Mouse (Mus musculus) adipocyte (in vitro differentiated cells): ENCODE results near the gene Gm17428.
"Not testable (repeated sequence)": the region's sequence is repeated elsewhere in the genome, so short reads cannot be mapped to it uniquely, and the experiment has no call there.

Experiments
- DNase-seq: peaks from one replicate; pipeline ENCODE4 v3.0.0-alpha.2; 2016; ENCODE audit warnings: low spot score

The Gm17428 gene

DNA sequence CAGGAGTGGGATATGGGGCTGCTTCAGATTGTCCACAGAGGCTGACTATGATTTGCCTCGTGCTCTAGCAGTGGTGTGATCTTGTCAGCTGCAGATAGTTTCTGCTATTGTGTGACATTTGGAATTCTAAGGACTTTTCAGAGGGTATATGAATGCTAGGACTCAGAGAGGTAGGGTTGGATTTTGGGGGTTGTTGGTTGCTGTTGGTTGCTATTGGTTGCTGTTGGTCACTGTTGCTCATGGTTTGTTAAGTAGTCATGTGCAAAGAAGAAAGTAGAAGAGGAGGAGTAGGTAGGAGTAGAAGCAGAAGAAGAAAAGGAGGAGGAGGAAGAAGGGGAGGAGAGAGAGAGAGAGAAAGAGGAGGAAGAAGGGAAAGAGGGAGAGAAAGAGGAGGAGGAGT, at the start of gene Gm17428:
Gene Gm17428 (plus strand): TSS at position 301 of the 400 bp plus-strand sequence.
- no peak for DNase-seq

DNA sequence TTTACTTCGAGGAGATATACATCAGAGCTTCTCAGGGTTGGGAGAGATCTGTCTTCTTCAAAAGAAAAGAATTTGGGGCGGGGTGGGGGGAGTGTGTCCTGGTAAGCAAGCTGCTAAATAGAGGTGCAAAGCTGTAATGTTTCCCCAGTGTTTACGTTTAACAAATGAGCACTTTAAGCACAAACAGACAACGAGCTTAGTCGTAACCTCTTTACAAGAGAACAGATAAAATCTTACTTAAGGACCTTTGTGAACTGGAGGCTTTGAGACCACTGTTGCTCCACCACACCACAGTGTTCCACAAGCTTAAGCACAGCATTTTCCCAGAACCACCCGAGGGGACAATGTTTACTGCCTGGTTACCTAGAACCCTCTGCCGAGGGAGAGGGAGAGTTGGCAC, 49.4 kb upstream of the Gm17428 start:
- DNase-seq, result no peak

DNA sequence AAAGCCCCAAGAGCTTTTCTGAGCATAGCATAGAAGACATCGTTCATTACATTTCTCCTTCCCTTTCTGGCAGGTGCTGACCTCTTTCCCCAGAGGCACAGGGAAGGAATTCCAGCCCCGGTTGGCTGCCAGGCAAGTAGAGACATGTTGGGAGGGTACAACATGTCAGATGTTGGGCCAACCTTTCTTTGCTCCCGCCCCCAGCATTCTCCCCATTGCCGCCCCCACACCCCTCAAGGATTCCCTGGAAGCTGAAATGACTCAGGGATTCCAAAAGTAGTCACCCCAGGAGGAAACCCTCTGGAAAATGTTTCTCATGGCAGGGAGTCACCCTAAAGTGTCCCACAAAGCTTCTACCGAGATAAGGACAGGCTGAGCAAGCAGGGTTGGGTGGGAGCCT, 46.9 kb upstream of the Gm17428 start:
- no peak for DNase-seq

DNA sequence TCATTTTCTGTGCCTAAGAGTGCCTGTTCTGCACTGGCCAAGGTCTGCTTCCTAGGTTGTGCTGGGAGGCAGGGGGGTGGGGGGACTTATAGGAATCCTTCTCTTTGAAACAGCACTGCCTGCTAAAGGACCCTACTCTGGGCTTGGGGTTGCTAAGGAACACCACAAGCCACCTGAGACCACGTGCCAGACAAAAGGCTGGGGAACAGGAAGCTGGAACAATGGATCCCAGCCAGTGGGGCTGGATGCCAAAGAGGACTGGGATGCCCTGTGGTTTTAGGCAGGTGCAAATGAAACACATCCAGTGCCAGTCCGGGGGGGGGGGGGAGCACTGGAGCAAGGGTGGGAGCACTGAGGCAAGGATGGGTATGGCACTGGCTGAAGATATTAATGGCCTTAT, 46.3 kb upstream of the Gm17428 start:
- no peak for DNase-seq

DNA sequence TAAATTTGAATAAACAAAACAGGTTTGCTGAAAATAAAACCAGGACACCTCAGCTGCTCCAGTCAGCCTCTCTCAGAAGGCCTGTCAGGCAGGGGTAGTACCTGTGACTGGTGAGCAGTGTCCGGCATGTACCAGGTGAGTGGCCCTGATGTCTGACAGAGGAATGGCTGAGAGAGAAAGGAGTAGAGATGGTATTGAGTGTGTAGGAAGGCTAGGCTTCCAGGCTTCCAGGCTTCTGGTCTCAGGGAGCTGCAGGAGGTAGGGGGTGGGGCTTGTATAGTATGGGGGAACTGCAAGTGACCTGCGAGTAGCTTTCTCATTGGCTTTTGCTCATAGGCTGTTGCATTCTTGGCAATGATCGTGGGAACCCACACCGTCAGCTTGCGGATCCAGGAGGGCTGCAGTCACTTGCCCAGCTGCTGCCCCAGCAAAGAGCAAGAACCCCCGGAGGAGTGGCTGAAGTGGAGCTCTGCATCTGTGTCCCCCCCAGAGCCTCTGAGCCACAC, 44.0 kb upstream of the Gm17428 start, which contains the start of gene Il25:
Gene Il25 (plus strand): TSS at position 51 of the 506 bp plus-strand sequence.
- no peak for DNase-seq

DNA sequence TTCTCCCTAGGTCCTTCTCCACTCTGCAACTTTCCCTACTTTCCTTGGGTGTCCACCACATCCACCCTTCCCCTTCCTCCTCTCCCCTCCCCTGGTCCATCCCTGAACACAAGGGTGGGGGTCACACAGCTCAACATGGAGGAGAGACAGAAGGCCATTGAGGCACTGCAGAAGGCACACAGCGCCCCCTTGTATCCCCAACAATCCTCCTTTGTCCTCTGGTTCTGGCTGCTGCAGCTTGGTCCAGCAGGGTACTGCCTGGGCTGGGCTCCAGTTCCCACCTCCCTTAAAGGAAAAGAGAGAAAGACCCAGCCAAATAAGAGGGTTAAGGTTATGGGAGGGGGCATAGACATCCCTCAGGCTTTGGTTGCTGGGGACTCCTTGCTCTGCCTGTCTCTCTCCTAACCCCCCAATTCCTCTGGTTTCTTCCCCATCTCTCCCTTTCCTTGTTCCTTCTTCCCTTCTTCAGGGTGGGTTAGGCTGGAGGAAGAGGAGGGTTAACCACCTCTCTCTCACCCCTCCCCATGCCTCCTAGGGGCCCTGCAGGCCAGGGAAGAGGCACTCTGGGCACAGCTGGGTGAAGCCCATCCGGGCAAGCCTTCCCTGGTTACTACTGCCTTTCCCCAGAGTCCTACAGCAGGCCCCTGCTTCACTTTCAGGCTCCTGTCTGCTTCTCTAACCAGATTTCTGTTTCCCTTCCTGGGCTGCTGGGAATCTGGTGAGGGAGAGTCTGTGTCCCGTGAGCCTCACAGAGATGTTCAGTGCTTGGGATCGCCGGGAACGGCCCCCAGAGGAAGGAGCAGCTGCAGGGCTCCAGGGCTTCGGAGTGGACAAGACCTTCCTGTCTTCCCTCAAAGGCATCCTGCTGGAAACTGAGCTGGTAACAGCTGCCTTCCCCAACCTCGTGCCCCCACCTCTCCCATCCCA, 40.6 kb upstream of the Gm17428 start, which contains the start of gene Cmtm5:
Gene Cmtm5 (plus strand): TSS at position 358 of the 927 bp plus-strand sequence.
- DNase-seq, result no peak

DNA sequence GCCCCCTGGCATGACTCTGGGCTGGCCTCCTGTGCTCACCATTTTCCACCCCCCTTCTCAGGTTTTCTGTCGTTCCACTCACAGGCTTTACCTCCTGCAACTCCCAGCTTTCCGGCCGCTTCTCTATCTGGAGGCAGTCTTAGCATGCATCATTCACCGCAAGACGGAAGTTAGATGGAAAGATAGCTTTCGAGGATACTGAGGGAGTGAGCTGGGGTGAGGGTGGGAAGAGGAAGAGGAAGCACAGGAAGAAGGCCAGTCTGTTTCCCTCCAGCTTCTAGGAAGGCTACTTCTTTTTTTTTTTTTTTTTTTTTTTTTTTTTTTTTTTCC, 39.9 kb upstream of the Gm17428 start:
- DNase-seq, result no peak

DNA sequence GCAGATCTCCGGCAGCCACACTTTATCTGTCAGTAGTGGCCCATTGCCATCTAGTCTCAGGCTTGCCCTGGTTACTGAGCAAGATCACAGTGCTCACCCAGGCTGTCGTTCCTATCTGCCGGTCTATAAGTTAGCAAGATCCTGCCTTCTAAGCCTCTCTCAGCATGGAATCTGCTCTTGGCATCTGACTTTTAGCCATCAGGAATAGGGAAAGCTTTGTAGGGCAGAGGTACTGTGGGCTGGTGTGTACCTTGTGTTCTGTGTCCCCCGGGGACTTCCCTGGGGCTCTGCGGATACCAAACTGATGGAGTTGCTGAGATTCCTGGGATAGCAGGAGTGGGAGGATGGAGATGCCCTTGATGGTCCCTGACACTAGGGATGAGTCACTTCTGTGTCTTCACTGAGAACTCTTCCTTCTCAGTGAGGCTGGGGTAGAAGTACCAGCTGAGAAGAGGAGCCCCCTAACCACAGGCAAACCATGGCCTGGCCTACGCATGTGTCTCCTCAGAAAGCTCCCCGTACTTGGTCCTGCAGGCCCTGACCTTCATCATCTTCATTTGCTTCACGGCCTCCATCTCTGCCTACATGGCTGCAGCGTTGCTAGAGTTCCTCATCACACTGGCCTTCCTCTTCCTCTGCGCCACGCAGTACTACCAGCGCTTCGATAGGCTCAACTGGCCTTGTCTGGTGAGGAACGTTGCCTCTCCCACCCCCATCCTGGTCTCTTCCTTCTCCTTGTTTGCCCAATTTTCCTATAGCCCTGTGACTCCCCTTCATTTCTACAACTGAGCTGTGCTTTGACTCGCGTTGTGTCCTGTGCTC, 39.2 kb upstream of the Gm17428 start:
- DNase-seq, result no peak

DNA sequence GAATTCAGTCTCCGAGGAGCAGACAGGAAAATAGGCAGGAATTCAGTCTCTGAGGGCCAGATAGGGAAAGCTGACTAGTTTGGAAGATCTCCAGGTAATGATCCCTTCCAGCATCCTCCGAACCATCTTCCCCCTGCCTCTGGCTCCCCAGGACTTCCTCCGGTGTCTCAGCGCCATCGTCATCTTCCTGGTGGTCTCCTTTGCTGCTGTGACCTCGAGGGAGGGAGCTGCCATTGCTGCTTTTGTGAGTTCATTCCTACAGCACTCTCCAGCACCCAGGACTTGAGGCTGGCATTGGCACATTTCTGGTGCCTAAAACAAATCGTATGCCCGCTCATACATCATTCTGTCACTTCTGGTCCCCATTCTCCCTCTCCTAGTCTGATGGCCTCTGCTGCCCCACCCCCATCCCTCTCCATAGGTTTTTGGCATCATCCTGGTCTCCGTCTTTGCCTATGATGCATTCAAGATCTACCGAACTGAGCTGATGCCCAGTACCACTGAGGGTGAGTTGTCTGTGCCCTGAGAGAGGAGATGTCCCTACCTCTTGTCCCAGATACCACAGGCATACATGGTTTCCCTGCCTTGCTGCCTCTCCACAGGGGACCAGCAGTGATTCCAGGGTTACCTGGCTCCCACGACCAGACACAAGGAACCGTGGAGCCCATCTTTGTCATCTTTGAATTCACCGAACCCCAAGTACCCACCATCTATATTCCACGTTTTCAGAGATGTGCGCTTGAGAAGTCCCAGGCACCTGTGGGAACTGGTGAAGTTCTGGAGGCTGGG, 38.1 kb upstream of the Gm17428 start:
- DNase-seq, result no peak

DNA sequence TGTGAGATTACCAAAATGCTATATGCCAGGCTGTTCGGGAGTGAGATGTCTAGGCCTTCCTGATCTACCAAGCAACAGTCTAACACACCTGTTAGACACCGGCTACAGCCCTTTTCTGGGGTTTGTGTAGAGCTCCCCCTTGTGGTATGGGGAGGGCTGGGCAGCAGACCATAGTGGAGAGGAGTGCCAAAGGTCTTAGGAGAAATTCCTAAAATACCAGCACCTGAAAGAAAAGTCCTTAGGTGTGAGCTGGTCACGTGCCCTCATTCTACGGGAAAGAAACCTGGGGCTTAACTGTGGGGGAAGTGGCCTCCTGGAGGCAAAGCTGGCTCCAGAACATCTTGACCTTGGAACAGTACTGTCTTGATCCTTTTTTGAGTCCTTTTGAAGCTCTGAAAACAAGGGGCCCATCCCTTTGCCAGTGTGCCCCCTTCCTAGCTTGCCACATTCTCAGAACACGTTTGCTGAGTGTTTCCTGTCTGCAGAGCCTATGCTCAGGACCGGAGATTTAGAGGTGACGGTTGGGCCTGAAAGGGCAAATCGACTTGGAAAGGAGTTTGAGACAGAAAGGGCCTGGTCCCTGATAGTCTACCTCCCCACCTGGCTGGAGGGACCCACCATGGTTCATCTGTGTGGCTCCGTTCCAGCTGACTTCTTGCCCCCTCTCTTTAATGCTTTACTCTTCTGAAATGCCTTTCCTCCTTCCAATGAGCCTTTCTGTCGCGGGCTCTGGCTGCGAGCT, 37.1 kb upstream of the Gm17428 start:
- DNase-seq, result peak; percentile 54

DNA sequence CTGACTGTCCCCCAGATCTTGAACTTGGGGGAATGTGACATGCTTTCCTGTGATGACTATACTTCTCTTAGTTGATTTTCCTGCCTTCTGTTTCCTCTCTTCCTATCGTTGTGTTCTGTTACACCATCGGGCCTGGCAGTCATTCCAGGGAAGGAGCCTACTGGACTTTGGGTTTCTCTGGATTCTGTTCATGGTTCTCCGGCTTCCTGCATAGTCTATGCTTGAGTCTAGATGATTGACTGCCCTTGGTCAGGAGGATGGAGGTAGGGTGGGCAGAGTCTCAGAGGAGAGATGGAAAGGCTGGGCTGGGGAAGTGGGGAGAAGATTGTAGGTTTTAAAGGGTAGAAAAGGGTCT, 36.6 kb upstream of the Gm17428 start:
- DNase-seq, result no peak

DNA sequence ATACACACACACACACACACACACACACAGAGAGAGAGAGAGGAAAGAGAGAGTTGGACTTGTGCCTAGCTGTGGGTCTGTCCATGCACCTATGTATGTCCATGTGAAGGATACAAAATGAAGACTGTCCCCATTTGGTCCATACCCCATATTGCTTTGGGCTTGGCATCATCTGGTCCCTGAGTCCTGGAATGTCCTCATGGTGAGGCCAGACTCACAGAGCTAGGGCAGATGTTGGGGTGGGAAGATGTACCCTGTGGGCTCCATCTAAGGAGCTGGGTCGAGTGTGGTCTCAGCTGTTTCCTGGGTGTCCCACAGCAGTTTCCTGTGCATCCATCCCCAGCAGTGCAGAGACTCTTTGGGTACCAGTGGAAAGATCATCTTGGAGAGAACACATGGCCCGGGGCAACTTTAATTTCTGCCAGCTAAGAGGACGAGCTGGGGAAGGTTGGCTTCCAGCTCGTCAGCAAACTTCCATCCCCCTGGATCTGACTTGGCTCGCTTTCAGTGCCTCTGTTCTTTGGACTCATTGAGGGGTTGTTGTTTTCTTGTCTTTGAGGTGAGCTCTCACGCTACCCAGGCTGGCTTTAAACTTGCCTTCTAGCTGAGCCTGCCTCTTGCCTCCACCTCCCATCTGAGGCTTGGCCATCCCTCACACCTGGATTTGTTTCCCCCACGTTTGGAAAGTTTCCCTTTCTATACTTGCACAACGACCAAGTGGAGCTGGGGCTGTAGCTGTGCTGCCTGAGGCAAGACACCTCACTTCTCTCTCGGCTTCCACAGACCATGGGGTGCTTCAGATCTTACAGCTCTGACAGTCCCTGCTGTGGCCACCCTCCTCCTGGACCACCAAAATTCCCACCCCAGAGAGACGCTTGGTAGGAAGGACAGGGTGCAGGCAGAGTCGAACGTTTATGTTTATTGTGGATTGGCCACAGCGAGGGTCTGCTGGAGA, 35.4 kb upstream of the Gm17428 start:
- DNase-seq, result no peak

DNA sequence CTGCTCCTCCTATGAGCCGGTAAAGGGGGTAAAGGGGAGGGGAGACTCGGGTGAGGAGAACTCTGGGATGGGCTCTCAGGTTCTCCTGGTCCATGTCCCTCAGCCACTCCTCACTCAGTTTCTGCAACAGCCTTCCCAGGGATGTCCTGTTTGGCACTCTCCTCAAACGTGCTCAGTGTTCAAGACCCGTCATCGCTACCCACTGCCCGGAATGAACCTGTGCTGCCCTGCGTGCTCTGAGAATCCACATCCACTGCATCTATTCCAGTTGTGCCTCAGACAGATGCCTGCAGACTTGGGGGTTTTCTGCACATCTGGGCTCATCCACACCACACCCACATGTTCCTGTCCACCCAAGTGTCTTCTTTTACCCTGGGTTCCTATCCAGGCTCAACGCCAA, 34.3 kb upstream of the Gm17428 start:
- DNase-seq, result no peak

DNA sequence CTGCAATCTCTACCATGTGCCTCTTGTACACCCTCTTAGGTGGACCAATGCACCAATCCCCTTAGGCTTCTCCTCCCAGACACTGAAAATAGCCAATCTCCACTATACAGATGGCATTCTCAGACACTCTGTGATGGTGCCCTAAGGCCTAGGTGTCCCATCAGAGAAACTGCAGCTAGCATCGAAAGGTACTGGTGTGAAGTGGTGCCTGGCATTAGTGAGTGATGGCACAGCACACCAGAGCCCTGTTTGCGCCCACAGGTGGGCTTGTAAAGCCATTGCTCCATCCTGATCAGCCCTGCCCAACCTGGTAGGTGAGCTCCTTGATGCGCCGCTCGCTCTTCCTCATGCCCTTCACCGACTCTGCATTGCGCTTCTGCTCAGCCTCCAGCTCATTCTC, 32.8 kb upstream of the Gm17428 start:
- DNase-seq, result no peak

DNA sequence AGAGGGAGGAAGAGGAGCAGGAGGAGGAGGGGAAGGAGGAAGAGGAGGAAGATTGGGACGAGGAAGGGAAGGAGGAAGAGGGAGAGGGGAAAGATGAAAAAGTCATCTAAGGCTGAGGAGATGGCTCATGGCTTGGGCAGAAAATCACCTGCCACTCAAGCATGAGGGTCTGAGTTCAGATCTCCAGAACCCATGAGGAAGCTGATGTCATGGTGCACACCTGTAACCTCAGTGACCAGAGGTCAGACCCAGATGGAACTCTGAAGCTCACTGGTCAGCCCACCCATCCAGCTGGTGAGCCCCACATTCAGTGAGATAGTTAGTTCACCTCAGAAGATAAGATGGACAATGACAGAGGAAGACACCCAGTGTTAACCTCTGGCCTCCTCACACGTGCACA, 31.8 kb upstream of the Gm17428 start:
- no peak for DNase-seq

DNA sequence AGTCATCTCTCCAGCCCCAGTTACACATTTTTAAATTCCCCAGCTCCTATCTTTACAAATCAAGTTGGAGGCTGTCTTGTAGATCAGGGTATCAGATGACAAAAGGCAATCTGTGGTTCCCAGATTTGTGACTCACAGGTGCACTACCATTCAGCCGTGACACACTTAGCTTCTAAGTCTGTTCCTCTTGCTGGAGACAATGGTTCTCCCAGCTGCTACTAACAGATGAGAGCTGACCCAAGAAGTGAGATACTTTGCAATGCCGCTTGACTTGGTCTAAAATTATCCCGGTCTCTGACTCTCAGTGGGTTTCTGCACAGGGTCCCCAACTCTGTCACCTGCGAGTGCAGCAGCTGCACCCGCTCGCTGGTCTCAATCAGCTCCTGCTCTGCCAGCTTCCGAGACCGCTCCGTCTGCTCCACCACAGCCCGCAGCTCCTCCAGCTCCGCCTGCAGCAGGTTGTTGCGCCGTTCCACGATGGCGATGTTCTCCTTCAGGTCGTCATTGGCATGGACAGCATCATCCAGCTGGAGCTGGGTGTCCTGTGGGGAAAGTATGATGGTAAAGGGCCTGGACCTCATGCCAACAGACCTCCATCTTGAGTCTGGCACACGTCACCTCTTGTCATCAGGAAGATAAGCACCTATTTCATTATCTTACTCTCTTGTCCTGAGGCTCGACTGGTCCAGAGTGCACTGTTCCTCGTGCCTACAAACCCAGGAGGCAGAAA, 30.6 kb upstream of the Gm17428 start:
- no peak for DNase-seq

DNA sequence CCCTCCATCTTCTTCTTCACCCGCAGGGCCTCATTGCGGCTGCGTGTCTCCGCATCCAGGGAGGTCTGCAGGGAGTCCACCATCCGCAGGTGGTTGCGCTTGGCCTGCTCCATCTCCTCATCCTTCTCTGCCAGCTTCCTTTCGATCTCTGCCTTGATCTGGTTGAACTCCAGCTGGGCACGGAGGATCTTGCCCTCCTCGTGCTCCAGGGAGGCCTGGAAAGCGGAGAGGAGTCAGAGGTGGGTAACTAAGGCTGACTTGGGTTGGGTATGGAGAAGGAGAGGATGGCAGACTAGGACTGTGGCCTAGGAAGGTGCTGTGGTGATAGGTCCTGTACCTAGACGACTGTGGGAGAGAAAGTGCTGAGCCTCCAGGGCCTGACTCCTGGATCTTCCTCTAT, 29.7 kb upstream of the Gm17428 start:
- not testable (repeated sequence) for DNase-seq

DNA sequence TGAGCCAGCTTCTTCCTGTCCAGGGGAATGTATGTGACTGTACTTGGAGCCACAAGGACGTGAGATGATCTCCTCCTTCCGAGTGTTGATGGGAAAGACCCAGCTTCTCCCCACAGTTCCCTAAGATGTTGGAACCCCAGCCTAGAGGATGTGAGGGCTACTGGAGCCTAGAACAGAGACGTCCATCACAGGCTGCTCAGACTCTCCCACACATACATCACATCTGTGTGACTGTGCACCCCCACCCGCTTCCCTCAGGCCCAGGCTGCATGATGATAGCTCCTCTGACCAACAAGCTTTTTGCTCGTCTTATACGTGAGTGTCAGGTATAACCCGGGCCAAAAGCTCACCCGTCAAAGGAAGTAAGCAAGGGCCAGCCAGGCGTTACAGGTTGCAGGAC, 28.0 kb upstream of the Gm17428 start:
- DNase-seq, result no peak

DNA sequence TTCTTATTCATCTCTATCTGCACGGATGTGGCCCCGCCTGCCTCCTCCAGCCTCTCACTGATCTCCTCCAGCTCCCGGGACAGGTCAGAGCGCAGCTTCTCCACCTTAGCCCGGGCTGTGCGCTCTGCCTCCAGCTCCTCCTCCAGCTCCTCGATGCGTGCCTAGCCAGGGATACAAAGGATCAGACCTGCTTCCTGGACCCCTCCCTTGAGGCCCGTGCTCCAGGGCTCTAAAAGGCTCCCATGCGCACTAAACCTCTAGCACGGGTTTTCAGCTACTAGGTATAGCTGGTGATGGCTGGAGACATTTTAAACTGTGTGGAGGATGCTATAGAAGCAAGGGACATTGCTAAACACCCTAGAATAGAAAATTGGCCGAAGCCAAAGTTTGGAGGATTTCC, 26.2 kb upstream of the Gm17428 start:
- no peak for DNase-seq

DNA sequence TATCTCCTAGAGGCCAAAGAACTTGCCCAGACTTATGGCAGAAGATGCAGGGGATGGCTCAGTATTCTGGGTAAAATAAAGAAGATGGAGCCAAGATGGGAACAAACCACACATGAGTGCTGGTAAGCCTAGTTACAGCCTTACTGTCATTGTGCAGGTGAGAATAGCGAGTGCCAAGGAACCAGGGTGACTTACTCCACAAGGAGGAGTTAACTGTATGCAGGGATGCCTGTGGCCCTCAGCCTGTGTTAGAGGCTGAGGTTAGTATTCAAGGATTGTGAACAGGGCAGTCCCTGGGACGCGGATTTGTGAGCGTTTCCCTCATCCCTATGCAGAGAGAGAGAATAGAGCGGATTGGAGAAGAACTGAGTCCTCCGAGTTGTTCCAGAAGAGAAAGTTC, 25.1 kb upstream of the Gm17428 start:
- no peak for DNase-seq
